Mouse (Mus musculus): ENCODE results near the gene Lefty2.

DNA sequence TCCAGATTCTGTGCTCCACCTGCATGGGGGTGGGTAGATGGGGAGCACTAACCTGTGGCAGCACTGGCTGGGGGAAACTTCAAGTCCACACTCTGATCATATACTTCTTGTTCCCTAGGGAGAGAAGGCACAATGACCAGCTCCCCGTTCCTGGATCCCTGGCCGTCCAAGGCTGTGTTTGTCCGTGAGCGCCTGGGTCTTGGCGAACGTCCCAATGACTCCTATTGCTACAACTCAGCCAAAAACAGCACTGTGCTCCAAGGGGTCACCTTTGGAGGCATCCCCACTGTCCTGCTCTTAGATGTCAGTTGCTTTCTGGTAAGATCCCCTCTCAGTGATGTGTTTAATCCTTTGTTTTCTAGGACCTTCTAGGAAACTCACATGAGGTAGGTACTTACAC is 53.5 kb downstream of the Lefty2 start:
- no peak for TF ChIP-seq POLR2A (IDR thresholded peaks at IDR 0.05; ENCODE audit: control insufficient read depth, extremely low read depth, insufficient read depth, low read length, poor library complexity)
- no peak for TF ChIP-seq CTCF (IDR thresholded peaks at IDR 0.05; ENCODE audit: borderline replicate concordance, control insufficient read depth, extremely low read depth, insufficient read depth, low read length, poor library complexity)

Measured in thymus, adult 2 months (tissue).